Mouse (Mus musculus): ENCODE results near the gene Rasgrp1.
A peak's percentile ranks its signal among the peaks of the same experiment; 100 is the strongest.

Gene Rasgrp1

GRCm38 (mm10) chr2:117250001-117250510 lies 92.7 kb downstream of the Rasgrp1 start:
- no peak for DNase-seq (ENCODE audit: low spot score)

GRCm38 (mm10) chr2:117249255-117250000 lies 93.4 kb downstream of the Rasgrp1 start, which contains the start of gene Fam98b:
TSS of gene Fam98b (plus strand) at chr2:117249739.
- DNase-seq (ENCODE audit: low spot score), result peak; percentile 90

- no peak for DNase-seq (ENCODE audit: low spot score)
These were observed 100.8 kb downstream of the Rasgrp1 start for GRCm38 (mm10) chr2:117241953-117242352.

- peak; percentile 81 for DNase-seq (ENCODE audit: low spot score)
These were observed 111.5 kb downstream of the Rasgrp1 start for GRCm38 (mm10) chr2:117231257-117231656.

GRCm38 (mm10) chr2:117230261-117230660 lies 112.5 kb downstream of the Rasgrp1 start:
- no peak for DNase-seq (ENCODE audit: low spot score)
